Mouse (Mus musculus) naive thymus-derived CD4-positive, alpha-beta T cell, adult 2 months (primary cell): ENCODE measurements around the gene Rab4a.
"Not testable (repeated sequence)": the region's sequence is repeated elsewhere in the genome, so short reads cannot be mapped to it uniquely, and the experiment has no call there.

Experiments
- DNase-seq: peaks from one replicate; pipeline ENCODE4 v3.0.0-alpha.2; 2011; ENCODE audit warnings: low read depth

Gene Rab4a

DNA sequence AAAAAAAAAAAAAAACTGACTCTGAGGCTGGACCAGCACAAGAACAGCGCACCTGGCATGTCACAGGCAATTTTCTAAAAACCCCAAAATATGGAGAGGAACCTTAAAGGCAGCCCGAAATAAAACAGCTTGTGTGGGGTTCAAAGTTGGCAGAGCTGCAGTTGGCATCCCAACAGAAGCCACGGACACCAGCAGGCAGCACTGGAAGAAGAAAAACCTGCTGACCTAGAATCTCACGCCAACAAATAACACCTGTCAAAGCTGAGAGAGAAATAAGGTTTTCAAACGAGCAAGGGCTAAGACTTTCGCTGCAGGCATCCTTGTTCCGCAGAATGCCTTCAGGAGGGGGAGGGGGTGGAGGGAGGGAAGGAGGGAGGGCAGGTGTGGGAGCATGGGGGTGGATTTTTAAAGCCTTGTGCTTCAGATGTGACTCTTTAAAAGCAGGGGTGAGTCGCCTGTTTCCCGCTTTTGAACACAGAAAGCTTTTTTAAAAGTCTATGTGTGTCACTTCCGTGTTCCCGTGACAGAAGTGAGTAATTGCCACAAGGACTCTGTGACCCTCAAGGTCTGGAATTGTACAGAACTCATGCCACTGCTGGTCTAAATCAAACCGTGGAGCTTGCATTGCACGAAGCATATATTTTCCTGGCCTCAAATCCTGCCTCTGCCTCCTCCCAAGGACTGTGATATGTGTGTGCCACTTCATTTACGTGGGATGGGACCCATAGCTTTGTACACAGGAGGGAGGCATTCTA, 17.2 kb upstream of the Rab4a start:
- no peak for DNase-seq

DNA sequence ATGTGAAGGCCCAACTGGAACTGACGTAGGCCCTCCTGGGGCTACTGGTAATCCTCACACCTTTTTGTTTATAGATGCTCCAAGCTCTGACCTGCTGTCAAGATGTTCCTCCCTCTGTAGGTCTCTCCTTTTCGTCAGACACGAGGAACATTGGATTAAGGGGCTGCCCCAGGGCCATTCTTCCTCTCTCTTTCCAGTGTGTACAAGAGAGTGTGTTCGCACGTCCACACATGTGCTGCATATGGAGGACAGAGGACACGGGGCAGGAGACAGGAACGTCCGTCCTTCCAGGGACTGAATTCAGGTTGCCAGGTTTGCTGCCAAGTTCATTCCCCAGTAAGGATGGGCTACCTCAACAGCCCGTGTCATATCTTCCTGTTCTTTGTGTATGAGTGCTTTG, 16.3 kb upstream of the Rab4a start:
- no peak for DNase-seq

DNA sequence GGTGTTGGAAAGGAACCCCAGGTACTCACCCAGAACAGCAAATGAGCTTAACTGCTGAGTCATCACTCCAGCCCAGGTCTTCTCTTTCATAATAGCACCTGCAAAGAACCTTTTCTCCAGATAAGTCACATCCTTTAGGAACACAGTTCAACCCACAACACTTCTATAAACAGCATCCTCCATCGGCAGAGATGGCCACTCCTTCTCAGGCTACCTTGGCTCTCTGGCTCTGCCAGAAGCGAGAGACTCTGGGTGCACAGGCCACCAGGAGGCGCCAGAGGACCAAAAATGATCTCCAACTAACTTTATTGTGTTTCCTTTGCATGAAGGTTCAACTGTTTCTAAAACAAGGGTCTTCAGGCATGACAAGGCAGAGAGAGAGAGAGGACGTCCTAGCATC, 15.8 kb upstream of the Rab4a start:
- peak; percentile 80 for DNase-seq

DNA sequence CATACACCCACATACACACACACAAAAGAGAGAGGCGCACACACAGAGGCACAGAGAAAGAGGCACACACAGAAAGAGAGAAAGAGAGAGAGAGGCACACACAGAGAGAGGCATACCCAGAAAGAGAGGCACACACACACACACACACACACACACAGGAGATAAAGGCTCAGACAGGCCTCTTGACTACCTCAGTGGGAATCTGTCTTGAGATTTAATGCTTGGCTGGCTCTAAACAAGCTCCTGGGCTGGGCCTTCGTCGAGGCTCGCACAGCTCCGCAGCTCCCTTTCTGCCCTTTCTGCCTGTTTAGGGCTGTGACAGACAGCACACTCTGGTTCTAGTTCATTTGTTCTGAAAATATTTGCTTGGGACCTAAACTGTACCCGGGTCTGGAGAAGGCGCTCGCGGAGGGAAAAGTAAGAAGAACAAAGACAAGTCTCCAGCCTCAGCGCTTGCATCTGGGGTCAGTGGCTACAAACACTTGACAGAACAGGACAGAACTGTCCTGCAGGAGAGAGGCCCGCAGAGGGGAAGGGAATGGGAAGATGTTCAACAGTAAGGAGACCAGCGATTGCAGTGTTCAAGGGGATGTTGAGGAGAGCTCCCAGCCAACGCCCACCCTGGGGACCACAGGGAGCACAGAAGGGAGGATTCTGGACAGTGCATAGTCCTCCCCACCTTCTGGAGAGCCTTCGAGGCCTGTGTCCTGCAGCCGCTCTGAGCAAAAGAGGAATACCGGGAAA, 14.5 kb upstream of the Rab4a start:
- no peak for DNase-seq

DNA sequence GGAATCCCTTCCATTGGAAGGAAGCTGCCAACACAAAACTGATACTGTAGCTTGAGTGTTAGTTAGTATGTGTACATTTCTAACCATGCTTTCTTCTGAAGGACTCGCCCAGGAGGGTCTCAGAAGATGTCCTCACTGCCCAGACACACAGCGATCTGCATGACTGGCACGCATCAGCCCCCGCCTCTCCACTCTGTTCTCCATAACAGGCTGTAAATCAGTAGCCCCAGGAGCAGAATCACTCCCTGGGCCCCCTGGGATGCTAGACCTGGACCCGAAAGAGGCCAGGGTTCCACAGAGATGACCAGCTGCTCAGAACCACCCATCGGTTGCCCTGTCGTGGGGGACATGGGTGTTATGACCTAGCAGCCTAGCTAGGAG, 13.9 kb upstream of the Rab4a start:
- DNase-seq = no peak

DNA sequence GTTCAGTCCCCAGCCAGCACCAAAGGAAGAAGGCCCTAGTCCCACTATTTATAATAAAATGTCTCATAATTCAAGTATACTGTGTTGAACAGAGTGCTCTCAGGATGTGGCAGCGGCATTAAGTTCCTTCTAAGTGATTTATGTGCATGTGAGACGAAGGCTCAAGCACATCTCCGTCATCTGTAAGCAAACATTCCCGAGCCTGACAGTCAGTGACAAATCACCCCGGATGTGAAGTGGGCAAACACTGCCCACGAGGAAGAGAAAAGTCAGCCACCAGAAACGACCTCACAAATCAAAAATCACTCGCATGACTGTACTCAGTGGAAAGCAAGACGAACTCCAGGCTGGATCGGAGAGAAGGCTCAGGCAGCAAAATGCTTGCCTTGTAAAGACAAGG, 11.9 kb upstream of the Rab4a start:
- DNase-seq = no peak

DNA sequence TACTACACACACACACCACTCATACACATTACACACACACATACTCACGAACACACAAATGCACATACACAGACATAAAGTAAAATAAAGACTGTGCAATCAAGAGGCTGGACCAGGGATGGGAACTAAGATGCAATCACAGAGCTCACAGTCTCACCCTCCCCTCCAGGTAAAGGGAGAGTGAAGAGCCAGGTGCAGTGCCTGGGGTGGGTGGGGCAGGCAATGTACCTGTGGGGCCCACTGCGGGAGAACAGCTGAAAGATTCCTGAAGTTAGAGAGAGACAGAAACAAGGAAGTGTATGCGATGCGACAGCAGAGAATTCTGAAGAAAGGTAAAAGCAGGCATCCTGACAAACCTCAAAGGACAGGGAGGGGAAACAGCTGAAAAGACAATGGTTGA, 11.0 kb upstream of the Rab4a start:
- DNase-seq = no peak

DNA sequence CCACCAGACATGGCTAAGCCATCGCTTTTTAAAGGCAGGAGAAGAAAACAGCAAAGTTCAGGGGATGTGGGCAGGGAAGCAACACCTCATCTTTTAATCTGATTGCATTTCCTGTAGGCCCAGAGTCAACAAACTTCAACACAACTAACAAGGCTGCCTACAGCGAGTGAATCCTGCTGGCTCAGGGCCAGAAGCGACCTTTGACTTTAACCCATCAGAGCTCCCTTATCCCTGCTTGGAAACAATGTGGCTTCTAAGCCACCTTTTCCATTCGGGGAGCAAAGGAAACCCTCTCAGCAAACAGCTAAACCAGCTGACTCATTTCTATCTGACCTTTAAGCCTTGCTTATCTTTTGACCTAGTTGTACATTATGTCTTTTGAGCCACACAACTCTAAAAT, 9.0 kb upstream of the Rab4a start:
- DNase-seq = no peak

DNA sequence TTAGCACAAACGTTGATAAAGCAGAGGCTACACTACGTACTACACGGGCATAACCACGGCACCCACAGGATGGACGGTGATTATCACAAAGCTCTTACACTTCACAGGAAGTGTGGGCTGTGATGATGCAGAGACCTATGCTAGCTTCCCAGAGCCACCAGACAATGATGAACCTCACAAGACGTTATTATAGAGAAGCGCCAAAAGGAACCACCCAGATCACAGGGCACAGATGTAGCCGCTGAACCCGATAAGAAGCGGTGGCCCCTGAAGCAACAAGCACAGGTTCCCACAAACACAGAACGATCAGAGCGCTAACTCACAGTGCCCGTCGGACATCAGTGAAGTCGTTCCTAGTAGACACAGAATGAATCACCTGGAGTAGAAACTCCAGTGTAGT, 7.9 kb upstream of the Rab4a start:
- DNase-seq = peak; percentile 19

DNA sequence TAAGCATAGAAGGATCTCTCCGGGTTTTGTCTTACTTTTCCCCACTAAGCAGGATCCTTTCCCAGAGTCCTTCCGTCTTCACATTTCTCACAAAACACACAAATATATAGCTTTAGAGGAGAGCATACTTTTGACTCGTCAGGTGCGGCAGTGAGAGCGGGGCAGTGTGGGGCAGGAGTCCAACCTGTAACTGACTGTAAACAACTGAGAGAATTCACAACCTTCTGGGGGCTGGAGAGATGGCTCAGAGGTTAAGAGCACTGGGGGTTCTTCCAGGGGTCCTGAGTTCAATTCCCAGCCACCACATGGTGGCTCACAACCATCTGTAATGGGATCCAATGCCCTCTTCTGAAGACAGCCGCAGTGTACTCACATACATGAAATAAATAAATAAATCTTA, 6.4 kb upstream of the Rab4a start:
- DNase-seq = no peak

DNA sequence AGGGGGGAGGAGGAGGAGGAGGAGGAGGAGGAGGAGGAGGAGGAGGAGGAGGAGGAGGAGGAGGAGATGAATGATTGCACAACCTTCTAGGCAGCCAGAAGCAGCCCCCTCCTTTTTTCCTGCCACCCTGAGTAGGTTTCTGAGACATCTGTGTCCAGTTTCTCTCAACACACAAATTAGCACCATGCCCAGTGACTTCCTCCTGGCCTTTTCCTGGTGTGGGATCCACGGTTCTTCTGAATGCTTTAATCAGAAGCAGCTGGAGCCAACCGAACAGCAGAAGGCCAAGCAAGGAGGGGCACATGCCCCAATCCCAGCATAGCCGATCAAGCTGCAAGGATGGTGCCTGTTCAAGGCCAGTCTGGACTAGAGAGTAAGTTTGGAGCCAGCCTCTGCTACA, 5.9 kb upstream of the Rab4a start:
- no peak for DNase-seq

DNA sequence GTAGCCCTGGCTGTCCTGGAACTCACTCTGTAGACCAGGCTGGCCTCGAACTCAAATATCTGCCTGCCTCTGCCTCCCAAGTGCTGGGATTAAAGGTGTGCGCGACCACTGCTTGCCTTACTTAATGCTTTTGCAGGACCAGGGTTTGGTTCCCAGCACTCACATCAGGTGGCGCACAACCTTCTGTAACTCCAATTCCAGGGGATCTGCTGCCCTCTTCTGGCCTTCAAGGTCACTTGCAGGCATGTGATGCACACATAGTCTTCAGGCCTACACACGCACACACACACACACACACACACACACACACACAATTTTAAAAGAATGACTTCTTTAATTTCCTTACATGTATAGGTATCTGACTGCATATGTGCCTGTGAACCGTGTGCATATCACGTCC, 4.9 kb upstream of the Rab4a start:
- DNase-seq = no peak

DNA sequence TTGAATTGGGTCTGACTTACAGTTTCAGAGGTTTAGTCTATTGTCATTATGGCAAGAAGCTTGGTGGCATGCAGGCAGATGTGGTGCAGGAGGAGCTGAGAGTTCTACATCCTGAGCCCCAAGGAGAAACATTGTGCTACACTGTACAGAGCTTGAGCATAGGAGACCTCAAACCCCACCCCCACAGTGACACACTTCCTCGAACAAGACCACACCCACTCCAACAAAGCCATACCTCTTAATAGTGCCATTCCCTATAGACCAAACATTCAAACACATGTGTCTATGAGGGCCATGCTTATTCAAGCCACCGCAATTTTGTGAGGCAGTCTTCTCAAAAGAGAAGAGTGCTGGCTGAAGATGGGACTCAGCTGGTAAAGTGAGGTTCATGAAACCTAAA, 4.2 kb upstream of the Rab4a start:
- no peak for DNase-seq

DNA sequence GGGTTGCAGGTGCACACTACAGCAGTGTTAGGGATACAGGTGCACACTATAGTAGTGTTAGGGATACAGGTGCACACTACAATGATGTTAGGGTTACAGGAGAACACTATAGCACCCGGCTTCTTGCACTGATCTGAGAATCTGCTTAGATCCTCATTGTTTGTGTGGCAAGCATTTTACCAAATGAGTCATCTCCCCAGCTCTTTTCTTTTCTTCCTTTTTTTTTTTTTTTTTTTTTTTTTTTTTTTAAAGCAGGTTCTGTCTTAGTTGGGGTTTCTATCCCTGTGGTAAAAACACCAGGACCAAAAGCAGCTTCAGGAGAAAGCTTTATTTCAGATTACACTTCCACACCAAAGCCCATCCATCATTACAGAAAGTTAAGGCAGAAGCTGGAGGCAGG, 2.1 kb upstream of the Rab4a start:
- DNase-seq = no peak

DNA sequence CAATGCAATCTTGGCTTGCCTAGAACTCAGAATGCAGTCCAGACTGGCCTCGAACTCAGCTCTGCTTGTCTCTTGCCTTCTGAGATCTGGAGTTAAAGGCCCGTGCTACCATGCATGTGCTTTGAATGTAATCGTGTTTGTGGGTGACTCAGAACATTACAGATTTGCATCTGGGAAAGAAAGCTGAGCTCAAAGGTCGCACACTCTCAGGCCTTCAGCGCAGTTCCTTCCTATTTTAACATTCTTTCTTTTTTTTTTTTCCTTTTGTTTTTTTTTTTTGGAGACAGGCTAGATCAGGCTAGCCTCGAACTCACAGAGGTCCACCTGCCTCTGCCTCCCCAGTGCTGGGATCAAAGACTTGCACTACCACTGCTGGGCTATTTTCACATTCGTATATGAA, 1.2 kb upstream of the Rab4a start:
- no peak for DNase-seq

DNA sequence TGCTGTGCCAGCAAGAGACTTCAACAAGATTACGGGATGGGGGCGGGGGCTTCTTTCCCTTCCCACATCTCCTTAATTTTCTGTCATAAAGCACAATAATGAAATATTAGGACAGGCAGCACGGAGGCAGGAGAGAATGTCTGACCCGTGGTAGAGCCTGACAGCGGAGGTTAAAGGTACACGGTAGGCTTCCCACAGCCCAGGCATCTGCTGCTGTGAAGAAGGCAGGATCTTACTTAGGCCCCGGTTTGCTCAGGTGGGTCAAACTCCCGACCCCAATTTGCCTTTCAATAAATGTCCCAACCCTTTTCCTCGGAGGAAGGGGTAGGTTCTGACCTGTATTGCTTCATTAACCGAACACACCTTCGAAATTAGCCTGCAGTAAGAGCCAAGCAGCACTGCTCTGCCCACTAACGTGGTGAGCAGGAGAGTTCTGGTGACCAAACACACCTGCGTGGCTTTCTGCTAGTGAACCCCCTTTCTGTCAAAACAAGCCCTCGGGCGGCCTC, 522 bp upstream of the Rab4a start:
- no peak for DNase-seq

DNA sequence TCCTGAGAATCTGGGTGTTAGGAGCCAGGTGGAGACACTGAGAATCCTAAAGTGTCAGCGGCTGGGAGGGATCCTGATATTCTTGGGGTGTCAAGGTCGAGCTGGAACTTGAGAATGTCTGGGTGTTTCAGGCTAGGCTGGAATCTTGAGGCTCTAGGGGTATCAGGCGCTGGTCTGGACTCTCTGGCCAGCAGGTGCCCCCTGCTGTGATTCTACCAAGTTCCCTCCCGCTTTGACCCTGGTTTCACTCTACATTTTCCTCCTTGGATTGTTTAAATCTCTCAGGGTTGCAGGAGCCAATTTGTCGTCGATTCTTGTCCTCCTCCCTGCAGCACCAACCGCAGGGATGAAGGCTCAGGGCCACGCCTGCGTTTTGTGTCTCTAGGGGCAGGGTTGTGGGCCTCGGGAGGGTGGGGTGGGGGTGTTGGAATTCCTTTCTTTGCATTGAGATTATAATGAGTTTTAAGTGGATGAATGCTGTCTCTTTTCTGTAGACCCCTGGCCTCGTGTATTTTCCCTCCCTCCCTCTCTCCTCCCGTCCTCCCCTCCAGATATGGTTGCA, 670 bp downstream of the Rab4a start:
- DNase-seq = no peak

DNA sequence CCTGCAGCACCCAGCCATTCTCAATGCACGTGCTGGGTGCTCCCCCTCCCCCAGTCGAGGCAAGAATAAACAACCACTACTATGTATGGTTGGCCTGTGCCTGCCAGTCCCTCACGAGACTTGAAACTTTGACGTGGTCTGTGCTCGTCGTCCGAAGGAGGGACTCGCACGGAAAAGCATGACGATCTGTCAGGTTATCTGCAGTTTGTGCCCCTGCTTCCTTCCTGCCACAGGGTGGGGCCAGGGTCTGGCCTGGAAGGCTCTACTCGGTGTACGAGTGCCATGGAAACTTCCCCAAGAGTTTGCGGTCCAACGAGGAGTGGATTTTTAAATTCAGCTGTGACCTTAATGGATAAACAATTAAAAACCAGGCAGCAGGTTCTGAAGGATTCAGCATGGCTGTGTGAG, 1.2 kb downstream of the Rab4a start:
- DNase-seq = peak; percentile 49

DNA sequence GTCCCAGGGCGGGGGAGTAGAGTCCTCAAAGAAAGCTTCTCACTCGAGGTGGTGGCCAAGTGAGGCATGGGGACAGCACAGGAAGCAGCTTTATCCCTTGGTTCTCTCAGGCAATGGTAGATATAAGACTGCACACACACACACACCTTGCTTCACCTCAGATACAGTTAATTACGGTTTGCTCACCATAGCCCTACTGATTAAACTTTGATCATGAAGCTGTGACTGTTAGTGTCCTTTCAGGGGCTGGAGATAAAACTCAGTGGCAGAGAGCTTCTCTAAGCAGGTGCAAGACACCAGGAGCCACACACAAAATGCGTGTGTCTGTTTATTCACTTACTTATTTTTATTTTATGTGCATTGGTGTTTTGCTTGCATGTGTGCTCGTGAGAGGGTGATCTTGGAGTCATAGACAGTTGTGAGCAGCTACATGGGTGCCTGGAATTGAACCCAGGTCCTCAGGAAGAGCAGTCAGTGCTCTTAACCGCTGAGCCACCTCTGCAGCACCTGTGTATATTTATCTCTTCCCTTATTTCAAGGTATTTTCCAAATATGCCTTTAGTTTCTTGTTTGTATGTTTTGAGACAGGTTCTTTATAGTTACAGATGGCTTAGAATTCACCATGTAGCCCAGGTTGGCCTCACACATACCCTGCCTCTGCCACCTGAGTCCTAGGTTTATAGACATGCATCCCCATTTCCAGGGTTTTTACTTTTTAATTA, 2.2 kb downstream of the Rab4a start:
- DNase-seq = no peak

DNA sequence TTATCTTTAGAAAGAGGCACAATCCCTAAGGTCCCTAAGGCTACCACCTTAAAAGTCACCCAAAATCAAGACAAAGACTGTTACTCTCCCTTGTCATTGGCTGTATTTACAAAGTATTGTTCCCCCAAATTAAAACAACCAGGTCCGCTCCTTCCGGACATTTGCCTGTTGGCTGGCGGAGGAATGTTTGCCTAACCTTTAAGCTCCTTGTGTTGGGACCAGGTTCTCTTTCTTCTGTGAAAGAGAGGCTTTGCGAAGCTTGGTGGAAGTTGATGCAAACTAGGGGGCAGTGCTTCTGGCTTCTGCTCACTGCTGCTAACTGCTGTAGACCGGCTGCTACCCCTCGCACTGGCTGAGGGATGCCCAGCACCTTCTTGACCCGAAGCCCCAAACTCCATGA, 2.9 kb downstream of the Rab4a start:
- DNase-seq = no peak

DNA sequence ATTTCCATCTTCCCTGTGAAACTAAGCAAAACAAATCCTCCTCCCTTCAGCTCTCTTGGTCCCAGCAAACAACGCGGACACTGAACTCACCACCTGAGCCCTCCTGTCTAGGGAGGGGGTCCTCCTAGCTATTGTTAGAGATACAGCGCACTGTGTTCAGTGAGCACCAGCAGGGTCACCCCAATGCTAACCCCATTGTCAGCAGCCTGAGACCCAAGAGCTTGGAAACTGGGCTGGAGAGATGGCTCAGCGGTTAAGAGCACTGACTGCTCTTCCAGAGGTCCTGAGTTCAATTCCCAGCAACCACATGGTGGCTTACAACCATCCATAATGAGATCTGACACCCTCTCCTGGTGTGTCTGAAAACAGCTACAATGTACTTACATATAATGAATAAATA, 3.6 kb downstream of the Rab4a start:
- not testable (repeated sequence) for DNase-seq

DNA sequence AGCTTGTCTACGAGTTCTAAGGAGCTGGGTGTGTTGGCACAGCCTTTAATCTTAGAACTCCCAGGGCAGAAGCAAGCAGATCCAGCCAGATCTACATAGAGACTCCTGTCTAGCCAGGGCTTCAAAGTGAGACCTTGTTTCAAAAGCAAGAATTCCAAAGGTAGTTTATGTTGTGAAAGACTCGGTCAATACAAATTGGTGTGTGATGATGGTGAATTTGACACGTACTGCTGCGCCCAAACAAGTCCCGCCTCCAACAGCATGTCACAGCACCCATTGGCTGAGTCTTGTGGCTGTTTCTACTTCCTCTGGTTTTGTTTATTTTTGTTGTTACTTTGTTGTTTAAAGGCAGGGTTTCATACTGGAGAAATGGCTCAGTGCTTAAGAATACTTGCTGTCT, 6.4 kb downstream of the Rab4a start:
- DNase-seq = no peak
